Mouse (Mus musculus) testis, adult 2 months (tissue): ENCODE results near the gene Exph5. TPM values are rescaled to one million over a fixed set of nuclear protein-coding genes. Genes with fewer than 3 reads are reported as not detected.

Experiments
- H3K27ac ChIP-seq: fragments of 200-500 bp; 2 replicates; pipeline ENCODE4 v1.5.1; 2012; ENCODE audit warnings: low read depth, low read length; ENCODE audit not compliant: control insufficient read depth, insufficient read depth
- H3K27me3 ChIP-seq: fragments of 200-500 bp; 2 replicates; pipeline ENCODE4 v1.6.1; 2012; ENCODE audit warnings: mild to moderate bottlenecking, low read length, moderate library complexity; ENCODE audit not compliant: control insufficient read depth, insufficient read depth
- H3K36me3 ChIP-seq: fragments of 200-500 bp; 2 replicates; pipeline ENCODE4 v1.6.1; 2012; ENCODE audit warnings: mild to moderate bottlenecking, low read length; ENCODE audit not compliant: control insufficient read depth, insufficient read depth
- H3K4me1 ChIP-seq: fragments of 200-500 bp; 2 replicates; pipeline ENCODE4 v1.6.1; 2012; ENCODE audit warnings: low read length; ENCODE audit not compliant: control insufficient read depth, insufficient read depth
- H3K4me3 ChIP-seq: fragments of 200-500 bp; 2 replicates; pipeline ENCODE4 v1.5.1; 2012; ENCODE audit warnings: low read depth, mild to moderate bottlenecking, low read length, moderate library complexity, mixed read lengths; ENCODE audit not compliant: control insufficient read depth
- CTCF ChIP-seq: fragments of 200-500 bp; IDR thresholded peaks from 2 replicates; pipeline ENCODE4 v1.5.1; 2012; ENCODE audit warnings: low read depth, mild to moderate bottlenecking, inconsistent platforms, low read length, moderate library complexity; ENCODE audit not compliant: control insufficient read depth, insufficient read depth, insufficient replicate concordance
- POLR2A ChIP-seq: fragments of 200-500 bp; IDR thresholded peaks from 2 replicates; pipeline ENCODE4 v1.6.1; 2012; ENCODE audit warnings: low read depth, mild to moderate bottlenecking, inconsistent platforms, low read length, moderate library complexity; ENCODE audit not compliant: control insufficient read depth
- polyA plus RNA-seq: library from polyadenylated mRNA; depleted of rRNA; stranded (reverse); fragments of >200 nt; gene quantifications from 2 replicates; pipeline ENCODE4 v1.2.3, GENCODE M21; 2012

Gene Exph5
- polyA plus RNA-seq, 1 experiment: 1.0 TPM

DNA sequence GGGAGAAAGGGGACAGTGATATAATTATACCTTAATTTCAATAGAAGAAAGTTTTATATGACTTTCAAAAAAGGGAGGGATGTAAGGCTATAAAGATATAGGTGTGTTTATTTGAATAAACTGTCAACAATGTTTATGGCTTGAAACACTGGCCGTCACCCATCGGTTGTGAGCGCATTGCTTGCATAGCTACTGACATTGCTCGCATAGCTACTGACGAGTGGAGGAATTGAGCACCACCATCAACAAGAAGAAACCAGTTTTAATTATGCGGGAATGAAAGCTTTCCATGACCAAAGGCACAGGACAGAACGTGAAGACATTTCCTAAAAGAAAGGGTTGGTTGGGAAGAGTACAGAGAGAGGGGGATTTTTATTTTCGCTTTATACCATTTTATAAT is 99.7 kb downstream of the Exph5 start:
- no peaks in the 10 kb centered on the region for H3K36me3 ChIP-seq
- TF ChIP-seq CTCF (no peak), POLR2A (no peak)
- H3K27me3 ChIP-seq: no peaks in the 10 kb centered on the region
- no peak overlapping the region for H3K4me3 ChIP-seq
- no peak overlapping the region for H3K27ac ChIP-seq
- peaks cover 19% of the 10 kb centered on the region for H3K4me1 ChIP-seq

DNA sequence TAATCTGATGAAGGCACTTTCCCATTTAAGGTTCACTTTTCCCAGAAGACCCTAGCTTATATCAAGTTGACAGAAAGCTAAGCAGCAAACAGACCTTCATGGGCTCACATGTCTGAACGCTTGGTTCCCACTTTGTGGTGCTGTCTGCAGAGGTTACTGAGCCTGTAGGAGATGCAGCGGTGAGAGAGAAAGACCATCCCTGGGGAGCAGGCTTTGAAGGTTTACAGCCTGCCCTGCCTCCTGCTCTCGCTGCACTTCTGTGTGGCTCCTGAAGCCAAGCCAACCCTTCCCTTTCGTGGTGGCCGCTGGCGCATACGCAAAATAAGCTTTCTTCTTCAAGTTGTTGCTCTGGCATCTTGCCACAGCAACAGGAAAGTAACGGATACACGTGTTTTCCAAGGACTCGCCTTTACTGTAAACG is 100.8 kb downstream of the Exph5 start, which contains the start of gene 4930550C14Rik:
4930550C14Rik (plus strand) TSS at position 35 of the 421 bp plus-strand sequence.
- Histone ChIP-seq H3K4me3 (peak within 1 kb of the TSS; percentile 62), H3K27ac (peak within 1 kb of the TSS; percentile 69)

DNA sequence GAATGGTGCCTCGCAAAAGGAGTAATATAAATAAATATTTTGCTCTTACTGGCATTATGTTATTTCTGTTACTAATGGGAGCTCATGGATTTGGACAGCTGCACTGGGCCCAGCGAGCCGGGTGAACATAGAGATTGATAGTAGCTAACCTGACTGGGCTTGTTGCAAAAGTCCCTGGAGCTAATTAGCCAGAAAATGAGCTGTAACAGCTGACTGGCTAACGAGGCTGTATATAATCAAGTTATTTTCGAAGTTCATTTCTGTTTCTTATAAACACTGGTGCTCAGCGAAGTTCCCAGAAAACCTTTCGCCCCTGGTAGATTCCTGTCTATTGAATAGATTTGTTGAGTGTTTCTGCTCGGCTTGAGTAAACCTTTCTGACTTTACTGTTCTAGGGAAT is 101.5 kb downstream of the Exph5 start:
- peaks cover 18% of the 10 kb centered on the region for H3K4me1 ChIP-seq
- H3K27ac ChIP-seq: no peak overlapping the region
- no peaks in the 10 kb centered on the region for H3K36me3 ChIP-seq
- no peak overlapping the region for H3K4me3 ChIP-seq
- no peak for TF ChIP-seq POLR2A
- H3K27me3 ChIP-seq: no peaks in the 10 kb centered on the region

More for the DNA sequence above, 100.8 kb downstream of the Exph5 start, which contains the start of gene 4930550C14Rik:
- no peaks in the 10 kb centered on the region for H3K27me3 ChIP-seq
- no peaks in the 10 kb centered on the region for H3K36me3 ChIP-seq
- H3K4me1 ChIP-seq: peaks cover 19% of the 10 kb centered on the region
- no peak for TF ChIP-seq CTCF
- no peak for TF ChIP-seq POLR2A

DNA sequence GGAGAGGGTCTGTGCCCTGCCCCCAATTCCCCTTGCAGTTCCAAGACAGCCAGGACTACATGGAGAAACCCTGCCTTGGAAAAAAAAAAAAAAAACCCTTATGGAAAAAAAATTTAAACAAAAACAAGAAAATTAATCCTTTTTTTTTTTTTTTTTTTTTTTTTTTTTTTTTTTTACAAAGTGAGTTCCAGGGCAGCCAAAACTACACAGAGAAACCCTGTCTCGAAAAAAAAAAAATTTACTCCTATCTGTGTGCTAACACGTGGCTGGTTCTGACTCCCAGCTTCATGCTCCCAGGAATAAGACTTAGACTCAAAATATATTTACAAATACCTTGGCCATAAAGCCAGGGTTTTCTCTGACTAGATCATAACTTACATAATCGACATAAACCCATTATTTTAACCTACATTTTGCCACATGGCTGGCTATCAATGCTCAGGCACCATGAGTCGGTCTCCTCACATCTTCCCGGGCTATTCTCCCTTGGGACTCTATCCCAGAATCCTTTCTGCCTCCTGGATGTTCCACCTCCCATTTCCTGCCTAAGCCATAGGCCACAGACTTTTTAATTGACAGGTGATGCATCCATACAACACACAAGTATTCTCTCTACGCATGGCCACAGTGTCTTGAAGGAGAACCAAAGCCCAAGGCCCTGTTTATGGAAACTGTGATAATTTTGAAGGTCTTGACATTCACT is 102.7 kb downstream of the Exph5 start:
- H3K4me3 ChIP-seq: peak overlapping the region; percentile 95; the same call in 1 of the 2 replicates
- TF ChIP-seq POLR2A: no peak
- no peak for TF ChIP-seq CTCF
- no peaks in the 10 kb centered on the region for H3K27me3 ChIP-seq
- peaks cover 13% of the 10 kb centered on the region for H3K4me1 ChIP-seq
- no peaks in the 10 kb centered on the region for H3K36me3 ChIP-seq
- no peak overlapping the region for H3K27ac ChIP-seq

DNA sequence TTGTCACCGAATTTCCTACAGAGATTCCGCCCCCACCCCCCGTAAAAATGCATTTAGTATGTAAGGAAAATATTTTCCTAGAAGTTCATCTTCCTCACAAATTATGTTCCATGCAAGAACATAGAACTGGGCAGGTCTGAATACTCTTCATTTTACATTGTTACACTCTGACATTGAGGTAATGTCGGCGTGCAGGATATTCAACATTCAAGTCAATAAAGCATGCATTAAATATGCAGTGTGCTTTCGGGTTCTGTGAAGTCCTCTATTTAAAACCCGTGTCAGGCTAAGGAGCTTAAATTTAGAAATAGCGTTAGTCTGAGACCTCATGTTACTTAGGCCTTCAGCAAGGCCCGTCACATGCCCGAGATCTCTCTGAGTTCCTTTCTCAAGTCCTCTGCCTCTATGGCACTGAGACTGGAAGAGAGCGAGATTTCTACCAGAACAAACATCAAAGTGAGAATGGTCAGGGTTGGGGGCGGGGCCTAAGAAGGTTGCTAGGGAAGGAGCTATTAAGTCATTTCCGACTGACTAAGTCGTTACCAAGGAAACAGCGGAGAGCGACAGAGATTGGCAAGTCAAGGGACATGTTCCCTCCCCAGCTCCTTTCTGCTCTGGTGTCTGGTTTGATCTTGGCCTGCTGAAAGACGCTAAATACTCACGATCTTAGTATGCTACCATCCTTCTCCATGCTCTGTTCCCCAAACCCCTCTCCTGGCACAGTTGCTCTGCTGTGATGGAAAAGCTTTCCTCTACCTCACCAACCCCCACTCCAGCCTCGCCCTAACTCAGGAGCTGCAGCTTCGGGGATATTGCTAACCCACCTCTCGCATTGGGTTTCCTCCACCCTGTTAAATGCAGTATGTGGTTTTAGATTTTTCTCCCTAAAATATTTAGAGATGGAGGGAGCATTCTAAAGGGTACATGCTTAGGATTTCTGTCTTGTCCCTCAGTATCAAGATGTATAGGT is 103.6 kb downstream of the Exph5 start:
- Histone ChIP-seq H3K27me3 (no peaks in the 10 kb centered on the region), H3K4me3 (peak overlapping the region; percentile 95), H3K27ac (peak overlapping the region; percentile 72), H3K4me1 (peaks cover 13% of the 10 kb centered on the region), H3K36me3 (no peaks in the 10 kb centered on the region)
- TF ChIP-seq CTCF: no peak
- peak; percentile 60; the same call in 1 of the 2 replicates for TF ChIP-seq POLR2A

DNA sequence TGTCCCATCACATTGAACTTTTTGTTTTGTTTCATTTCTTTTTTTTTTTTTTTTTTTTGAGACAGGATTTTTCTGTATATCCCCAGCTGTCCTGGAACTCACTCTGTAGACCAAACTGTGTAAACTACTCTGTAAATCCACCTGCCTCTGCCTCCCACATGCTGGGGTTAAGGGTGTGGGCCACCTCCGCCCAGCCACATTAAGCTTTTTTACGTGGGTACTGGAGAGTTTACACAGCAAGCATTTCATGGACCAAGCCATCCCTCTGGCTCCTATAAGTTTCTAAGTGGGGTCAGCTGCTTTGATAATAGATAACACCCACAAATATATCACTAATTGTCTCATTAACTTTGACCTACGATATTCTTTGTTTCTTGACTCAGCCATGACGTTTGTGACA is 107.1 kb downstream of the Exph5 start:
- H3K27ac ChIP-seq: no peak overlapping the region
- TF ChIP-seq CTCF: no peak
- no peak for TF ChIP-seq POLR2A

DNA sequence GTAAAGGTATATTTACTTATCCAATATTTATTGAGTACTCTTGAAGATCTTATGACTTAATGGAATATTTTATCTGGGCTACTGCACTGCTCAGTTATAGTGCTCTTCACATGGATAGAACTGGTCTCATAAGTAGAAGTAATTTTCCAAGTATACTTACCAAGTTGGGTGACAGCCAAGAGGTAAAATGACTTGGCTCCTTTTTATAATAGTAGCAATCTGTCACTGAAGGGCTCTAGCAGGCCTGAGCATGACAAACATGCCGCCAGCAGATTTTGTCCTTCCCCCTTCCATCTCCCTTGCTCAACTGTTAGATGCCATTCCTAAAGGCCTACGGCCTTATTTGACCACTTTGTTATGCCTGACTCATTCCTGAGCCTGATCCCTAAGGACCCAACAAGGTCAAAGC is 107.5 kb downstream of the Exph5 start:
- H3K27me3 ChIP-seq: no peaks in the 10 kb centered on the region
- H3K4me1 ChIP-seq: peaks cover 8% of the 10 kb centered on the region
- TF ChIP-seq POLR2A (no peak), CTCF (no peak)
- H3K36me3 ChIP-seq: no peaks in the 10 kb centered on the region
- H3K4me3 ChIP-seq: no peak overlapping the region
- H3K27ac ChIP-seq: no peak overlapping the region

More for the DNA sequence above, 107.1 kb downstream of the Exph5 start:
- Histone ChIP-seq H3K27me3 (no peaks in the 10 kb centered on the region), H3K4me1 (peaks cover 8% of the 10 kb centered on the region), H3K4me3 (no peak overlapping the region), H3K36me3 (no peaks in the 10 kb centered on the region)
